Mouse (Mus musculus) effector memory CD4-positive, alpha-beta T cell, adult 7 months (primary cell): Measurements from ENCODE around the gene Olfr1333. TPM values are rescaled to one million over a fixed set of nuclear protein-coding genes. Genes with fewer than 3 reads are reported as not detected.

Experiments
- polyA plus RNA-seq: library from polyadenylated mRNA; unstranded; fragments of 100-300 nt; shearing (Covaris generic); gene quantifications from one replicate; pipeline ENCODE4 v1.2.1, GENCODE M21; 2017

Olfr1333 gene
- not detected for polyA plus RNA-seq

GRCm38 (mm10) chr4:118836179-118836578 is at the start of gene Olfr1333:
Gene Olfr1333, minus strand, starts transcription at chr4:118836279.

GRCm38 (mm10) chr4:118864349-118864748 is 28.3 kb upstream of the Olfr1333 start, which contains the start of gene Olfr1331:
Gene Olfr1331, plus strand, starts transcription at chr4:118864649.

GRCm38 (mm10) chr4:118809844-118810243 is 26.2 kb downstream of the Olfr1333 start, which contains the start of gene Olfr1335:
Gene Olfr1335, minus strand, starts transcription at chr4:118809944.

GRCm38 (mm10) chr4:118782486-118782885 is 53.6 kb downstream of the Olfr1333 start, which contains the start of gene Olfr1337:
Gene Olfr1337, minus strand, starts transcription at chr4:118782586.

Other genes with a start within 250 kb of the Olfr1333 start
- not detected for gene Cfap57, start 215.5 kb downstream of the Olfr1333 start, polyA plus RNA-seq
- gene Ebna1bp2, start 215.5 kb downstream of the Olfr1333 start, polyA plus RNA-seq, result 120 TPM
- not detected for gene Olfr62, start 177.3 kb downstream of the Olfr1333 start, polyA plus RNA-seq
- not detected for gene Olfr1342, start 143.5 kb downstream of the Olfr1333 start, polyA plus RNA-seq
- 0.34 TPM for gene Olfr1341, start 132.8 kb downstream of the Olfr1333 start, polyA plus RNA-seq
- gene Olfr1340, start 116.1 kb downstream of the Olfr1333 start, polyA plus RNA-seq, result 0.11 TPM
- not detected for gene Olfr1339, start 104.1 kb downstream of the Olfr1333 start, polyA plus RNA-seq
- gene Olfr1338, start 77.5 kb downstream of the Olfr1333 start, polyA plus RNA-seq, result not detected
- not detected for gene Olfr1337, start 53.7 kb downstream of the Olfr1333 start, polyA plus RNA-seq
- not detected for gene Olfr1335, start 26.3 kb downstream of the Olfr1333 start, polyA plus RNA-seq
- gene Olfr1331, start 28.4 kb upstream of the Olfr1333 start, polyA plus RNA-seq, result 0.91 TPM
- 0.61 TPM for gene Olfr1330, start 52.3 kb upstream of the Olfr1333 start, polyA plus RNA-seq
- not detected for gene Olfr1329, start 81.2 kb upstream of the Olfr1333 start, polyA plus RNA-seq
- 0.15 TPM for gene Olfr1328, start 102.3 kb upstream of the Olfr1333 start, polyA plus RNA-seq
- not detected for gene Lao1, start 125.3 kb upstream of the Olfr1333 start, polyA plus RNA-seq